Mouse (Mus musculus): ENCODE data around the gene Fbxl21. TPM values are rescaled to one million over a fixed set of nuclear protein-coding genes. Genes with fewer than 3 reads are reported as not detected.
A peak's percentile ranks its signal among the peaks of the same experiment; 100 is the strongest.

The Fbxl21 gene
- total RNA-seq, 2 experiments from 2014 or later, result not detected

DNA sequence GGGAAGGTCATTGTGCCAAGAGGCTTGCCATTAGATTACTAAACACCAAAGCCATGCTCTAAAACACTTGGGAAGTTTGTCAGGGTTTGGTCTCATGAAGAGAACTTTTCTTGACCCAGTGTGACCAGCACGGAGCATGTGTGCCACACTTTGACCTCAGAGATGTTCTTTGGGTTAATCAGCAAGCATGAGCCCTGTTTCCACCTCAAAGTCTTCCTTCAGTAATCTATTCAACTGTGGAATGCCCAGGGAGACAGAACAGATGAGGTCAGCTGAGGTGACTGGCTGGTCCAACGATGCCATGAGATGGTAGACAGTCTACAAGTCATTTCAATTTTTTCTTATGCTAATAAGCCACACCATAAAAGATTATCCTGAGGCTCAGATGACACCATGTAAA, 12.5 kb upstream of the Fbxl21 start:
- Histone ChIP-seq H3K27ac (no peak overlapping the region), H3K4me3 (no peak overlapping the region)
- DNase-seq, result no peak
- intact Hi-C loops (cut with DNase I), result no loop called here
- TF ChIP-seq CTCF (IDR thresholded peaks at IDR 0.05), result no peak

DNA sequence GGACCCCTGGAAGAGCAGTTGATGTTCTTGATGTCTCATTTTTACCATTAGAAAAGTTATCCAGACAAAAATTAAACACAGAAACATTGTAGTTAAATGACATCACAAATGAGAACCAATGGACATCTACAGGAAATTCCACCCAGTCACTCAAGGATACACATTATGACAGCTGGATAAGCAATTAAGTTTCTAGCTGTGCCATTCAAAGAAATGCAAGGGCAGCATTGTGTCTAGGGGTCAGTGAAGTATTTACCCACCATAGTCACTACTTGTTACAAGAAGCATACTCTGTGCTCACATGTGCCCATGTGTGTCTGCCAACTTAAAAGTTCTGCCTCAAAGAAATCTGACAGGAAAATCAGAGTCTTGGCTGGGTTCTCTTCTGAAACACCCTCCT, 8.7 kb upstream of the Fbxl21 start:
- Histone ChIP-seq H3K4me3 (no peak overlapping the region), H3K27ac (no peak overlapping the region)
- no peak for DNase-seq
- no peak for TF ChIP-seq CTCF (IDR thresholded peaks at IDR 0.05)
- intact Hi-C loops (cut with DNase I), result no loop called here

DNA sequence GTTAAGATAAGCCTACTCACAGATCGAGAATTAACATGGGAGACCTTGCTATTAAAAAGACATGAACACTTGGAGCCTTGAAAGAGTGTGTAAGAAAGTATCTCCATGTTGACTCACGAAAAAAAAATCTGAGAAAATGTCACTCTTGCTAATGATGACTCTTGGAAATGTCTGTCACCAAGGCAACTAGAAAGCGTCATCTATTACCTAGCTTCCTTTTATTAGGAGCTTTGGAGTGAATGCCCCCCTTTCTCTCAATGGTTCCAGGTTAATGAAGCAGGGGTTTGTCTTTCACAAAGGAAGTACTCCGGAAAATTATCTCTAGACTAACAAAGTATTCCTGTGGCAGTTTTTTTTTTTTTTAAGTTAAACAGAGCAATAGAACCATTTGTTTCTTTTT, 6.0 kb upstream of the Fbxl21 start:
- intact Hi-C loops (cut with DNase I), result no loop called here
- H3K27ac ChIP-seq, result no peak overlapping the region
- no peak overlapping the region for H3K4me3 ChIP-seq
- DNase-seq, result no peak
- TF ChIP-seq CTCF (IDR thresholded peaks at IDR 0.05), result no peak

DNA sequence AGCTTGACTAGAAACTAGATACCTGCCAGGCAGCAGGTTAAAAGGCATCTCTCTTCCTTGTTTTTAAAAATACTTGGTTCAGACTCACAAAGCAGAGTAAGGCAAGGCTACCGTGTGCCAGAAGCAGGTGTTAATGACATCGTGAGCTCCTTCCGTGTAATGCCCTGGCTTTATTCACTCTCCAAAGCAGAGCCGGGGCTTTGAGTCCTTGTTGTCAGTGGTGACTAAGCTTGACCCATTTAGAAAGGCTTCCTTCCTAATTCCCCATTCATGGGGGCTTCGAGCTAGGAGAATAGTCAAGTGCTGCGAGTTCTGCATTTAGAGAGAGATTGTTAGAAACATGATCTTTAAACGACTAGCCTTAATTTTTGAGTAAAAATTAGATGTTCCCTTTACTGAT, 5.5 kb upstream of the Fbxl21 start:
- TF ChIP-seq CTCF (IDR thresholded peaks at IDR 0.05), result no peak
- Histone ChIP-seq H3K4me3 (no peak overlapping the region), H3K27ac (no peak overlapping the region)
- DNase-seq, result no peak
- intact Hi-C loops (cut with DNase I), result no loop called here

DNA sequence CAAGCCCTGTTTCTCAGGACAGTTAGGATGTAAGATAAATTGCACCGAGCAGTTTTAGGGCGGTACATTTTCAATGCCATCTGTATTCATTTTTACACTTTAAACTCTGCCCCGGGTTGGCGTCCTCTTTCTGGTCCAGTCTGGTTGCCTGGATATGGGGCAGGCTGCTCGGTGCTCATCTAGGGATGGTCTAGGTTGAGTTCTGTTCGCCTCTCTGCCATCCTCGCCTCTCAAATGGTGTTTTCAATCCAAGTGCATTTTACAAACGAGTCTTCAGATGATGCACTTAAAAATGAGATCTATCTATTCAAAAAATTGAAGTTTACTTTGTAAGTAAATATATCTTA, 522 bp downstream of the Fbxl21 start:
- DNase-seq, result no peak
- intact Hi-C loops (cut with DNase I), result no loop called here
- no peak for TF ChIP-seq CTCF (IDR thresholded peaks at IDR 0.05)
- peak overlapping the region; percentile 82 for H3K4me3 ChIP-seq
- peak overlapping the region; percentile 56 for H3K27ac ChIP-seq

DNA sequence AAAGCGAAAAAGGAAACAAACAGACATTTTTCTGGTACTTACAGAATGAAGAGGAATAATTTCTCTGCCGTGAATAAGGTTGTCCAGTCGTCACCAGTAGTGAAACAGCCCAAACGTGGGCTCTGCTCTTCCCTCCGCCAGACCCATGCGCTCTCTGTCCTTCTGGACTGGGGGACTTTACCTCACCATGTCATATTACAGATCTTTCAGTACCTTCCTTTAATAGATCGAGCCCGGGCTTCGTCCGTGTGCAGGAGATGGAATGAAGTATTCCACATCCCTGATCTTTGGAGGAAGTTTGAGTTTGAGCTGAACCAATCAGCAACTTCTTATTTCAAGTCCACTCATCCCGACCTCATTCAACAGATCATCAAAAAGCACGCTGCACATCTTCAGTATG, 4.6 kb downstream of the Fbxl21 start:
- TF ChIP-seq CTCF (IDR thresholded peaks at IDR 0.05), result no peak
- H3K4me3 ChIP-seq, result no peak overlapping the region
- no peak overlapping the region for H3K27ac ChIP-seq
- DNase-seq, result no peak
- intact Hi-C loops (cut with DNase I), result no loop called here

DNA sequence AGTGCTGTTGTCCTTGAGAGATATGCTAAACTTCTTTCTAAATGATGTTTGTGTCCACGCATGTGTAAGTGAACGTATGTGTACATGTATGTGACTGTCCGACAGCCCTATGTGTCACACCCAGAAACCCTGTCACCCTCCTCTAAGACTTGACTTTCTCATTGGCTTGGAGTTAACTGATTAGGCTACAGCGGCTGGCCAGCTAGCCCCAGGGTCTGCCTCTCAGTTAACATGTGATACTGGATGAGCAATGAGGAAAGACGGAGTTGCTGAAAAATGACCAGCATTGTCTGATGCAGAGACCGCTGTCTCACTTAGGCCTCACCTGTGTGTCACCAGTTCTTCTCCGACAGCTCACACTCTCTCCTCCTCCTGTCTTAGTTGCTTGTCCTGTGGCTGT, 5.6 kb downstream of the Fbxl21 start:
- no peak overlapping the region for H3K27ac ChIP-seq
- TF ChIP-seq CTCF (IDR thresholded peaks at IDR 0.05), result no peak
- intact Hi-C loops (cut with DNase I), result no loop called here

DNA sequence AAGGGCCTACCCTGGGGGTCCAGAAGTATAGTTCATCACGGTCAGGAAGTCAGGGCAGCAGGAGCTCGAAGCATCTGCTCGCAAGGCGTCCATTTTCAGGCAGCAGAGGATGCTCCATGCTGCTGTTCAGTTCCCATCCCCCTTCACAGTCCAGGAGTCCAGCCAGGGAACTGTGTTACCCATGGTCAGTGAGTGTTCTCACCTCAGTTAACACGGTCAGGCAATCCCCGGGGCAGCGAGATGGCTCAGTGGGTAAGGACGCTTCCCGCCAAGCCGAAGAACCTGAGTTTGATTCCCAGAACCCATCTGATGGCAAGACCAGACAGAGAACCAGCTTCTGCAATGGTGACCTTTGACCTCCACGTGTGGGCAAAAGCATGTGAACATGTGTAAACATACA, 6.0 kb downstream of the Fbxl21 start:
- no peak overlapping the region for H3K27ac ChIP-seq
- intact Hi-C loops (cut with DNase I), result no loop called here
- no peak for DNase-seq
- no peak for TF ChIP-seq CTCF (IDR thresholded peaks at IDR 0.05)
- H3K4me3 ChIP-seq, result no peak overlapping the region

More for the DNA sequence above, 5.6 kb downstream of the Fbxl21 start:
- no peak overlapping the region for H3K4me3 ChIP-seq
- DNase-seq, result no peak

DNA sequence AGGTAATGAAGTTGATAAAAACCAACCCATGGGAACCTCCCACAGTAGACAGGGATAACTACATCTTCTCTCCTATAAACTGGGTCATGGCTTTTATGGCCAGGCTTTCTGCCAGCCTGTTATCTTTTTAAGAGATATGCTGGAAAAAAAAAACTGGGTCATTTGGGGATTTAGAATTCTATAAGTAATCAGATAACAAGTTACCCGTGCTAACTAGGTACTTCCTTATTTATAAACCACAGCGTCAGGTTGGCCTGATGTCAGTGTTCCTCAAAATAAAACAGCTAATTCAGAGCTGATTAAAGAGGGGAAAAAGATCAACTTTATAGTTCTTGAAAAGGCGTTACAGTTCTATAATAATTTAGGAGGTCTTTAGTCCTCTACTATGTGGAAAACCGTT, 6.8 kb downstream of the Fbxl21 start:
- Histone ChIP-seq H3K4me3 (no peak overlapping the region), H3K27ac (no peak overlapping the region)
- intact Hi-C loops (cut with DNase I), result no loop called here
- no peak for DNase-seq
- TF ChIP-seq CTCF (IDR thresholded peaks at IDR 0.05), result no peak

DNA sequence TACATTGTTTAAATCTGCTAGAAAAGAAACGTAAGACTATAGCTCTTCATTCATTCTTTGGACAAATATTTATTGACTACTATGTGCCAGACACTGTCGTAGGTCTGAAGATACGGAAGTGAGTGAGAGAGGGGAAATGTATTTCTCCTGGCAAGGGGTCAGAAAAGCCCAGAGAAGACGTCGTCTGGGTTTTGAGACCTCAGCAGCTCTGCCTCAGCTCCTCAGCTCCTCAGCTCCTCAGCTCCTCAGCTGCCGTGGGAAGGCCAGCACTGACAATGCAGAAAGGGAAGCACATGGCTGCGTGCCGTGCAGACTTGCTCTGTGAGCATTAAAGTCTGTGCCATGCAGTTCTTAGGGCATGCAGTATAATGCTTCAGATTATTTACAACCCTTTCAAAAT, 7.4 kb downstream of the Fbxl21 start:
- intact Hi-C loops (cut with DNase I), result no loop called here
- TF ChIP-seq CTCF (IDR thresholded peaks at IDR 0.05), result no peak
- H3K27ac ChIP-seq, result no peak overlapping the region
- no peak overlapping the region for H3K4me3 ChIP-seq
- DNase-seq, result no peak

DNA sequence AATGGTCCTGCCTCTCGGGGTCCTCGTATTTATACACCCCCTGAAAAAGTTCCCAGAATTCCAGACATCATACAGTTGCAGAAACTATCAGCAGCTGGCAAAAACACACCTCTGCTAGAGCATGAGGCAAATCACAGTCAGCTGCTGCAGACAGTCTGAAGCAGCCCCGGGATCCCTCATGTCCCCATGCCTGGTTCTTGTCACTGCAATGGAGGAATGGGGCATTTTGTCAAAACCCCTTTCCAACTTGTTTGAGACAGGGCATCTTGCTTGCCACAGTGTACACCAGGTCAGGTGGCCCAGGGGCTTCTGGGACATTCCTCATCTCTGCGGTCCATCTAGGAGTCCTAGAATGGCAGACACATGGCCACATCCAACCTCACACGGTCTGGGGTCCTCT, 12.7 kb downstream of the Fbxl21 start:
- TF ChIP-seq CTCF (IDR thresholded peaks at IDR 0.05), result no peak
- DNase-seq, result no peak

DNA sequence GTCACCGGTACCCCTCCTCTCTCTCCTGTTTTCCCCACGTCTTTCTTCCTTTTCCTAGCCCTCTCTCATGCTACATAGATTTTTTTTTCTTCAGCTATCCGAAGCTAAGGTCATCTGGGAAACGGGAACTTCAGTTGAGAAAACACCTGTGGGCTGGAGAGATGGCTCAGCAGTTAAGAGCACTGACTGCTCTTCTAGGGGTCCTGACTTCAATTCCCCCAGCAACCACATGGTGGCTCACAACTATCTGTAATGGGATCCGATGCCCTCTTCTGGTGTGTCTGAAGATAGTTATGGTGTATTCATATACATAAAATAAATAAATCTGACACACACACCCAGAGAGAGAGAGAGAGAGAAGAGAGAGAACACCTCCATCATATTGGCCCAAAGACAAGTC, 13.3 kb downstream of the Fbxl21 start:
- intact Hi-C loops (cut with DNase I), result no loop called here
- no peak for DNase-seq
- peak; percentile 25; the same call in 1 of the 2 replicates for TF ChIP-seq CTCF (IDR thresholded peaks at IDR 0.05)

More for the DNA sequence above, 12.7 kb downstream of the Fbxl21 start:
- intact Hi-C loops (cut with DNase I), result no loop called here
- H3K27ac ChIP-seq, result no peak overlapping the region
- no peak overlapping the region for H3K4me3 ChIP-seq

DNA sequence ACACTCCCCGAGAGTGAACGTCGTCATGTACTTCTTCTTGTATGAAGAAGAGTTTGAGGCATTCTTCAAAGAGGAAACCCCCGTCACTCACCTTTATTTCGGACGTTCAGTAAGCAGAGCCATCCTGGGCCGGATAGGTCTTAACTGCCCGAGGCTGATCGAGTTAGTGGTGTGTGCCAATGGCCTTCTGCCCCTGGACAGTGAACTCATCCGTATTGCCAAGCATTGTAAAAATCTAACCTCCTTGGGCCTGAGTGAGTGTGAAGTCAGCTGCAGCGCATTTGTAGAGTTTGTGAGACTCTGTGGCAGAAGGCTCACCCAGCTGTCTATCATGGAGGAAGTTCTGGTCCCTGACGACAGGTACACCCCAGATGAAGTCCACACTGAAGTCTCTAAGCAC, 14.8 kb downstream of the Fbxl21 start:
- no peak for TF ChIP-seq CTCF (IDR thresholded peaks at IDR 0.05)
- H3K4me3 ChIP-seq, result no peak overlapping the region
- intact Hi-C loops (cut with DNase I), result no loop called here

More for the DNA sequence above, 13.3 kb downstream of the Fbxl21 start:
- Histone ChIP-seq H3K4me3 (no peak overlapping the region), H3K27ac (no peak overlapping the region)

DNA sequence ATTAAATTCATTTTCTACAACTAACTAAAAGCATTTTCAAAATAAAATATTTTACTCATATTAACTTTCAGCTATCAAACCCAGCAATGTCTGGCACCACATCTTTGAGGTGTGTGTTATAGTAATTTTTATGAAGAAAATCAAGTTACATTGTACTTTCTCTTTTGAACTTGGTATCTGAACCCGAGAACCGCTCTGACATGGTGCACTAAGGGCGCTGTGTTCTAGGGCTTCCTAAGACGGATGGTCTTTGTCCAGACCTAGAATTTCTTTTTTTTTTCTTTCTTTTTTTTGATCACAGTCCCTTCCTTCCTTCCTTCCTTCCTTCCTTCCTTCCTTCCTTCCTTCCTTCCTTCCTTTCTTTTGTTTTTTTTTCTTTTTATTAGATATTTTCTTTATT, 17.6 kb downstream of the Fbxl21 start:
- DNase-seq, result peak; percentile 29
- Histone ChIP-seq H3K4me3 (no peak overlapping the region), H3K27ac (no peak overlapping the region)
- intact Hi-C loops (cut with DNase I), result no loop called here
- TF ChIP-seq CTCF (IDR thresholded peaks at IDR 0.05), result peak; percentile 66

More for the DNA sequence above, 14.8 kb downstream of the Fbxl21 start:
- no peak for DNase-seq
- no peak overlapping the region for H3K27ac ChIP-seq

DNA sequence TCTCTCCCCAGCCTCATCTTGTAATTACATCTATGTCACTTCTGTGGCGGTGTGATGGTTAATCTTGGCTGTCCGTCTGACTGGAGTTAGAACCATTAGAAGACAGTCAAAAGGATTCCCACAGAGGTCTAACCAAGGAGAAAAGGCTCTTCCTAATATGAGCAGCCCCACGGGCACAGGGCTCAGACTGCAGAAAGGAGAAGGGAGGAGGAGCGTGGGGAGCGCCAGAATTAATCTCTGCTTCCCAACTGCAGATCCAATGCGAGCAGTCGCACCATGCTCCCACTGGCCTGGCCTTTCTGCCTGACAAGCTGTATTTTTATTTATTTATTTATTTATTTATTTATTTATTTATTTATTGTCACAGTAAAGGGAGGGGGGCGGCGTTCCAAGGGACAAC, 21.5 kb downstream of the Fbxl21 start:
- TF ChIP-seq CTCF (IDR thresholded peaks at IDR 0.05), result no peak
- intact Hi-C loops (cut with DNase I), result no loop called here
- no peak for DNase-seq
- Histone ChIP-seq H3K4me3 (no peak overlapping the region), H3K27ac (no peak overlapping the region)

Measured in gastrocnemius, adult 2 months (tissue).